Mouse (Mus musculus): Measurements from ENCODE around the gene Ldlrad3.

Gene Ldlrad3

DNA sequence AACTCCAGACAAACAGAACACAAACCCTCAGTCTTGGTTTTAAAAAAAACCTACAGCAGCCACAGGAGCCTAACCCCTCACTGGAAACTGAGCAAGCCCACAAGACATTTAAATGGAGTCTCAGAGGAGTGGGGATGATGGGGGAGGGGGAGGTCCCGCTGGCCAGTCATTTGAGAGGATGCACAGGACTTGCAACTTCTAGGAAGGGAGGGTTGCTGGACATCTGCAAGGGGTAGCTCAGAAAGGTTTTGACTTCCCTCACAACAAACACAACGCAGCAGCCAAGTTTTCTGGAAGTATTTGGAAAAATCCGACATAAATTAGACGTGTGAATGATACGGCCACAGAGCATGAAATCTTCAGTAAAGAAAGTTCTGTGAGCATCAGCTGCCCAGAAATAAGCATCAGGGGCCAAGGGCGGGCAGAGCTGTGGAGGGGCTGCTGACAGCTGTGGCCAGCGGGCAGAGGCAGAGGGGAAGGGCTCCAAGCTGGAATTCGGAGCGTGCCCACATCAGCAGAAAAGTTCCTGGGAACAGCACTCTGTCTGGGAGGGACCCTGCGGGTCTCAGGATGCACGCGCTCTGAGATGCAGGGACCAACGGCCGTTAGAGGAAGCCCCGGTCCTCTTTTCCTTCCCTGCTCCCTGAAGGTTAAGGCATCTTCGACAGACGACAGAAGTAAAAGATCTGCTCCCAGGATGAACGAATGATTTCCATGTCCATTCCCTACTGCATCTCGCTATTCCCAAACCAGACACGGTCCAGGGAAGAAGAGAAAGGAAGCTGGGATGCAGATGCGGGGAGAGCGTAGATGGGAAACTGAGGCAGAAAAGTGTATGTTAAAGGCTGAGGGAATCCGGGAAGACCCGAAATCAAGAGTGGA, 875 bp downstream of the Ldlrad3 start:
- peak; percentile 56 for DNase-seq (ENCODE audit: low spot score)

GRCm38 (mm10) chr2:102183720-102184480, 2.3 kb downstream of the Ldlrad3 start:
- DNase-seq (ENCODE audit: low spot score), result no peak

- no peak for DNase-seq (ENCODE audit: low spot score)
Measured at GRCm38 (mm10) chr2:102181459-102181858, 4.7 kb downstream of the Ldlrad3 start.

DNA sequence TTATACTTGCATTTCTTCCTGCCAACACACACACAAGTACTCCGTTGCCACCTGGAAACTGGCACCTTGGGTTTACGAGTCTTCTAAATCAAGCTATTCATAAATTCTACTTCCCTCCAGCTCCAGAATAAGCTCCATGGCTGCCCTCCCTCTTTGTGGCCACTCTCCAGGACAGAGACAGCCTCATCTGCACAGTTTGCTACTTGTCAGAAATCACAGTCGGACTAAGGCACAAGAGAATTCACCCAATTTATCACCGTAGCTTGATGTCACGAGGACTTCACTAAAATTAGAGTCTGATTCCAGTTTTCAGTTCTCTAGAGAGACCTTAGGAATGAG, 9.8 kb downstream of the Ldlrad3 start:
- no peak for DNase-seq (ENCODE audit: low spot score)

GRCm38 (mm10) chr2:102175741-102176433, 10.3 kb downstream of the Ldlrad3 start:
- DNase-seq (ENCODE audit: low spot score), result no peak

- no peak for DNase-seq (ENCODE audit: low spot score)
Measured at GRCm38 (mm10) chr2:102172458-102172857, 13.7 kb downstream of the Ldlrad3 start.

- DNase-seq (ENCODE audit: low spot score), result peak; percentile 30
Measured at GRCm38 (mm10) chr2:102166550-102167325, 19.4 kb downstream of the Ldlrad3 start.

- DNase-seq (ENCODE audit: low spot score), result no peak
Measured at GRCm38 (mm10) chr2:102163106-102163505, 23.1 kb downstream of the Ldlrad3 start.

GRCm38 (mm10) chr2:102157555-102157954, 28.6 kb downstream of the Ldlrad3 start:
- DNase-seq (ENCODE audit: low spot score), result no peak

DNA sequence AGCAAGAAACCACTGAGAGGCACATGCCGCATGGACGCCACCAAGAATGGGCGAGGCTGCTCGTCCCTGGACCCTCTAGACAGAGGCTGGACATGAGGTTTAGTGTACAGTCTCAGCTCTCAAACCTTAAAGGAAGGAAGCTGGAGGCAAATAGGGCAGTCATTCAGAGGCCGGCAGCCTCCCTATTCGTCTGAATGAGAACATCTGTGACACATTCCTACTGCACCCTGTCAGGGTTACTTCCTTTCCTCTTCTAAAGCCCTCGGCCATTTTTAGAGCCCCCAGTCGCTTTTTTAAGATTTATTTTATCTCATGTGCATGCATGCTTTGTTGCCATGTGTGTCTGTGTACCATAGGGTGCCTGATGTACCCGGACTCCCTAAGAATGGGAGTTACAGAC, 29.2 kb downstream of the Ldlrad3 start:
- DNase-seq (ENCODE audit: low spot score), result no peak

DNA sequence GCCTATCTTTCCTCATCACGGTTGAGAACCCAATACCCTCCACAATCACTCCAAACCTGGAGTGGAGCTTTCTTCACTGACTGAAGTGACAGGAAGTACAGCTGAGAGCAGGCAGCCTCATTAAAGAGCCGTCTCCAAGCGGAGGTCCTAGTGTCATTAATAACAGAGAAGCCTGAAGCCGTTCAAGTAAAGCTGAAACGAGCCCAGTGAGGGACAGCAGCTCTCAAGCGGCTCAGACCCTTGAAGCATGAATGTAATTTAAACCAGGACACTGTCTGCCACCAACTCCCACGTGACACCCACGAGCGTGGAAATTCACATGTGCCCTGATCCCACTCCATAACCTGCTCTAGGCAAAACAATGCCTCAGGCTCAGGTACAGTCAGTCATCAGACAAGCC, 29.7 kb downstream of the Ldlrad3 start:
- peak; percentile 28 for DNase-seq (ENCODE audit: low spot score)

- no peak for DNase-seq (ENCODE audit: low spot score)
Measured at GRCm38 (mm10) chr2:102155306-102156015, 30.7 kb downstream of the Ldlrad3 start.

GRCm38 (mm10) chr2:102154771-102155211, 31.4 kb downstream of the Ldlrad3 start:
- peak; percentile 12 for DNase-seq (ENCODE audit: low spot score)

GRCm38 (mm10) chr2:102154328-102154727, 31.9 kb downstream of the Ldlrad3 start:
- peak; percentile 12 for DNase-seq (ENCODE audit: low spot score)

DNA sequence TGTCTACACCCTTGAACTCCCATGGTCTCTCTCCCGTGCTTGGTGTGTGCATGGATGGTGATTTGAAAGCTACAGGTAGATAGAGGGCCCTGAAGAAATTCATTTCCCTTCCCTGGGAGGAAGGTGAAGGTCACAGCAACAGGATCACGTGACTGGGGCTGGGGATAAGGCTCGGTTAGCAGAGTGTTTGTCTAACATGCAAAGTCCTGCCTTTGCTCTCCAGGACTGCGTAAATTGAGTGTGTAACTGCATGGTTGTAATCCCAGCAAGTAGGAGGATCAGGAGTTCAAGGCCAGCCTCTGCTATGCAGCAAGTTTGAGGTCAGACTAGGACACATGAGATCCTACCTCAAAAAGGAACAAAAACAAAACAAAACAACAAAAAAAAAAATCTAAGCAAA, 32.7 kb downstream of the Ldlrad3 start:
- DNase-seq (ENCODE audit: low spot score), result no peak

- no peak for DNase-seq (ENCODE audit: low spot score)
Measured at GRCm38 (mm10) chr2:102152851-102153250, 33.3 kb downstream of the Ldlrad3 start.

DNA sequence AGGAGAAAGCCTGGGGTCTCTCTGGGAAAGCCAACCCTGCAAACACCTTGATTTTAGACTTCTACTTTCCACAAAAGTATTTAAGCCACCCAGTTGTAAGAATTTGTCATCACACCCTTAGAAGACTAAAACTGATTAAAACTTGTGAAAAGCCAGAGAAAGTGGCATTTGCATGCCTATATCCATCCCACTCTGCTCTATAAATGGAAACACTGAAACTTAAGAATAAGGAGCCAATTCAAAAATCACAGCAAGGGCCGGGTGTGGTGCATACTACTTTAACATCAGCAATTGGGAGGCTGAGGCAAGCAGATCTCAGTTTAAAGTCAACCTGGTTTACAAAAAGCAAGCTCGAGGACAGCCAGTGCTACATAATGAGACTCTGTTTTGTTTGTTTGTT, 37.1 kb downstream of the Ldlrad3 start:
- no peak for DNase-seq (ENCODE audit: low spot score)

DNA sequence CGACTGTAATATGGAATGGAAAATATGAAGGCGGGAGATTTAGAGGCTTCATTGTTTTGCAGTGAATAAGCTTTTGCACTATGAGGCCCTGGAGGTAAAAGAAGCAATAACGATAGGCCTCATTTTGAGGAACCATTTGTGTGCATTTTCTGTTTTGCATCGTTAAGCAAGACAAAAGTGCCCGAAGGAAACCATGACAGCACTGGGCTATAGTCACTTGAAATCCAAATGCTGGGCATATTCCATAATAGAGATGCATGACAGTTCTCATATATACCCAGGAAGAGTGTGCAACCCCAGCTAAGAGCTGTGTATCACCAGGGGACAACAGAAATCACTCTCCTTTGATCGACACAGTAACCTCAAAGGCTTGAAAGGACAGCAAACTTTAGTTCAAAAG, 38.1 kb downstream of the Ldlrad3 start:
- no peak for DNase-seq (ENCODE audit: low spot score)

DNA sequence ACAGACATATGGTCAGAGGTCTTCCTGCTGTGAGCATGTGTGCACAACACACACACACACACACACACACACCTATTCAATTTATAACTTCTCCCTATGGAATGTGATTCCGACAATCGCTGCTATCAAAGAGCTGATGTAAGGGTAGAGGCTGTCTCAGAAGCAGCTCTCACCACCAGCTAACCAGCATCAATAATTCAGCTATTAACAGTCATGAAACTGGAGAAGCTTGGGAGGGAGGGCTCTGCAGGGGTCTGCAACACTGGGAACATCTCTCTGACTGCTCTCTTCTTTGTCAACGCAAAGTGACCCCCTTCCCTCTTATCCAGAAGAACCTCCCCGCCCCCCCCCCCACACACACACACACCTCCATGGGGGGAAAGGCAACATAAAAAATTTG, 38.6 kb downstream of the Ldlrad3 start:
- no peak for DNase-seq (ENCODE audit: low spot score)

- DNase-seq (ENCODE audit: low spot score), result no peak
Measured at GRCm38 (mm10) chr2:102146386-102146785, 39.8 kb downstream of the Ldlrad3 start.

DNA sequence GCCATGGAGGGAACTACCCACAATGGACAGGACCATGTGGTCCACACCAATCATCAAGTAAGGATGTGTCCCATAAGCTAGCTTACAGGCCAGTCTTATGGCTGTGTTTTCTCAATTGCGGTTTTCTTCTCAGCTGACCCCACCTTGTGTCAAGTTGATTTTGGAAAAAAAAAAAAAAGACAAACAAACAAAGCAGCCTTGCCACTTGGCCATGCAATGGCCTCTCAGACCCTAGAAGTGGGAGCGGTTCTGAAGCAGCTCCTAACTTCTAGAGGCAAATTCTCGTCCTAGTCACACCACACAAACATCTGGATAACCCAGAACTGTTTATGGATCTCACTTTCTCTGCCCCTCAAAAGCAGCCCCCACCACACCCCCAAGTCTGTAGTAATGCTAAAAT, 41.1 kb downstream of the Ldlrad3 start:
- DNase-seq (ENCODE audit: low spot score), result no peak
